8 mouse cellular contexts compared by ENCODE assay signal in genomic region chr5:53465883-53466282, GRCm38 (mm10). TPM values are rescaled to one million over a fixed set of nuclear protein-coding genes. Genes with fewer than 3 reads are reported as not detected.
DNase-seq lines count a peak whose midpoint lies in the region; ATAC-seq and TF ChIP-seq lines count a peak whose summit lies in the region.

Gene Rbpj, plus strand, starts transcription at chr5:53466152.

- H3K27me3 ChIP-seq in embryonic facial prominence, embryonic 12.5 days = peaks cover 9% of the 10 kb centered on the region; the same call in 1 of the 2 replicates
- H3K27me3 ChIP-seq in heart, embryonic 12.5 days (replicated peaks) = 0 out of 2 replicates have a peak, but pooled peaks cover 8% of the 10 kb centered on the region
- H3K27me3 ChIP-seq in neural tube, embryonic 14.5 days (ENCODE audit: control insufficient read depth, insufficient read depth, low read length) = no peaks in the 10 kb centered on the region

- no peak for TF ChIP-seq CTCF in lung, adult 2 months (IDR thresholded peaks at IDR 0.05; ENCODE audit: insufficient read depth, low read length)

- TF ChIP-seq POLR2A in lung, adult 2 months (IDR thresholded peaks at IDR 0.05; ENCODE audit: borderline replicate concordance, extremely low read depth, low read depth, low read length) = no peak

- H3K36me3 ChIP-seq in embryonic facial prominence, embryonic 12.5 days = no peaks in the 10 kb centered on the region
- no peaks in the 10 kb centered on the region for H3K36me3 ChIP-seq in heart, embryonic 12.5 days
- no peaks in the 10 kb centered on the region for H3K36me3 ChIP-seq in neural tube, embryonic 14.5 days (ENCODE audit: control insufficient read depth, insufficient read depth, low read length)

- H3K9me3 ChIP-seq in embryonic facial prominence, embryonic 12.5 days = no peaks in the 10 kb centered on the region
- H3K9me3 ChIP-seq in heart, embryonic 12.5 days (replicated peaks) = peaks cover 3% of the 10 kb centered on the region; the same call in 1 of the 2 replicates
- no peaks in the 10 kb centered on the region for H3K9me3 ChIP-seq in neural tube, embryonic 14.5 days (ENCODE audit: control insufficient read depth, low read length)

- H3K9ac ChIP-seq in embryonic facial prominence, embryonic 12.5 days = no peak within 1 kb of the TSS
- H3K9ac ChIP-seq in heart, embryonic 12.5 days = no peak within 1 kb of the TSS
- no peak within 1 kb of the TSS for H3K9ac ChIP-seq in neural tube, embryonic 14.5 days (replicated peaks; ENCODE audit: low read depth, low read length)

- 84% methylated on average over 9 of the region's 9 CpGs for WGBS in lung, adult 2 months
- WGBS in embryonic facial prominence, embryonic 12.5 days = 82% methylated on average over 9 of the region's 9 CpGs
- 81% methylated on average over 9 of the region's 9 CpGs for WGBS in heart, embryonic 12.5 days
- WGBS in neural tube, embryonic 14.5 days = 91% methylated on average over 9 of the region's 9 CpGs

- no peak within 1 kb of the TSS for H3K27ac ChIP-seq in embryonic facial prominence, embryonic 12.5 days
- no peak within 1 kb of the TSS for H3K27ac ChIP-seq in heart, embryonic 12.5 days (ENCODE audit: poor library complexity, severe bottlenecking)
- no peak within 1 kb of the TSS for H3K27ac ChIP-seq in neural tube, embryonic 14.5 days (ENCODE audit: low read depth, low read length)

- no peak for ATAC-seq in embryonic facial prominence, embryonic 12.5 days (ENCODE audit: insufficient number of reproducible peaks, insufficient read depth, low FRiP score, low TSS enrichment)
- ATAC-seq in heart, embryonic 12.5 days (ENCODE audit: insufficient number of reproducible peaks, low FRiP score) = no peak
- ATAC-seq in neural tube, embryonic 14.5 days (ENCODE audit: low read depth) = no peak

- DNase-seq in lung, adult 2 months = no peak
- no peak for DNase-seq in lung, postnatal 4 days
- no peak for DNase-seq in left cerebral cortex, adult 8-10 months (ENCODE audit: low spot score in 2 of 2)
- DNase-seq in frontal cortex, postnatal 14 days (ENCODE audit: low spot score in 2 of 2) = no peak
- no peak for DNase-seq in right cerebral cortex, postnatal 14 days

- no peak within 1 kb of the TSS for H3K4me3 ChIP-seq in lung, adult 2 months (replicated peaks; ENCODE audit: extremely low read depth, low read depth, low read length)
- H3K4me3 ChIP-seq in embryonic facial prominence, embryonic 12.5 days = no peak within 1 kb of the TSS
- no peak within 1 kb of the TSS for H3K4me3 ChIP-seq in heart, embryonic 12.5 days
- no peak within 1 kb of the TSS for H3K4me3 ChIP-seq in neural tube, embryonic 14.5 days (ENCODE audit: low read depth, low read length)

- H3K4me1 ChIP-seq in lung, adult 2 months (ENCODE audit: control insufficient read depth, insufficient read depth, low read length) = peaks cover 3% of the 10 kb centered on the region; the same call in 1 of the 2 replicates
- H3K4me1 ChIP-seq in embryonic facial prominence, embryonic 12.5 days = peaks cover 12% of the 10 kb centered on the region; the same call in 1 of the 2 replicates
- H3K4me1 ChIP-seq in heart, embryonic 12.5 days (replicated peaks) = peaks cover 18% of the 10 kb centered on the region
- no peaks in the 10 kb centered on the region for H3K4me1 ChIP-seq in neural tube, embryonic 14.5 days (ENCODE audit: control insufficient read depth, insufficient read depth, low read length)

- no peak within 1 kb of the TSS for H3K4me2 ChIP-seq in embryonic facial prominence, embryonic 12.5 days (replicated peaks)
- no peak within 1 kb of the TSS for H3K4me2 ChIP-seq in heart, embryonic 12.5 days
- no peak within 1 kb of the TSS for H3K4me2 ChIP-seq in neural tube, embryonic 14.5 days (ENCODE audit: low read depth, low read length)

RNA-seq across cellular contexts. Expression of gene Rbpj, which starts in this region (rescaled TPM):
- polyA plus RNA-seq in lung, adult 2 months (2012; rRNA removed) = 15.2 and 17.5 TPM in 2 replicates
- polyA plus RNA-seq in embryonic facial prominence, embryonic 12.5 days (2016; fragmentation: Nextera tagmentation; extraction: Ambion mirVana) = 55.4 and 57.8 TPM in 2 replicates
- polyA plus RNA-seq in heart, embryonic 12.5 days (2016; fragmentation: Nextera tagmentation; extraction: Ambion mirVana) = 26.2 and 27.0 TPM in 2 replicates
- total RNA-seq in left cerebral cortex, adult 8-10 months (2022) = 10 to 100 TPM; 24.7 to 33.8 (median 28.9) TPM
- polyA plus RNA-seq in neural tube, embryonic 14.5 days (2014; fragmentation: Nextera tagmentation; extraction: Ambion mirVana) = 35.8 and 48.5 TPM in 2 replicates
